Mouse (Mus musculus): ENCODE measurements at regions not wholly inside any gene's neighbourhood (a gene's known extent, or its start where the extent isn't known, plus 50 kb on each side); places are given as distances from the start of the nearest gene placed in this dataset.

DNA sequence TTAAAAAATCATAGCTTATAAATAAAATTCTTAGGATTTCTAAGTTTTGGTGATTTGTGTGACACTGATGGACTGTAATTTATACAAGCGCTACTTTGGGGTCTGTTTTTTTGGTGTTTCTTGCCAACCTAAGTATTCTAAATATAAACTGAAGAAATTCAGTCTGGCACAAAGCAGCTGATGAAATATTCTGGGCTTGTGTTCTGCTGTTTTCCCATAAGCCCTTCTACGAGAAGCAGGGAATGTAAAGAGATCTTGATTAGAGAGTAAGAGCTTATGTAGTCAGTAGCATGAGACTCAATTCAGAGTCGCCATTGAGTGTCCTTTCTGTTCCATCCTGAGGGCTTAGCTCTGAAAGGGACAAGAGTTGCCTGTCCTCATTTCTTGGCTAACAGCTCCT is 1046.9 kb downstream of the Car8 start:
- WGBS: 90% methylated on average over 3 of the region's 3 CpGs
- DNase-seq (ENCODE audit: low spot score, missing footprints) (peak; percentile 33), ATAC-seq (ENCODE audit: low FRiP score) (no peak)

DNA sequence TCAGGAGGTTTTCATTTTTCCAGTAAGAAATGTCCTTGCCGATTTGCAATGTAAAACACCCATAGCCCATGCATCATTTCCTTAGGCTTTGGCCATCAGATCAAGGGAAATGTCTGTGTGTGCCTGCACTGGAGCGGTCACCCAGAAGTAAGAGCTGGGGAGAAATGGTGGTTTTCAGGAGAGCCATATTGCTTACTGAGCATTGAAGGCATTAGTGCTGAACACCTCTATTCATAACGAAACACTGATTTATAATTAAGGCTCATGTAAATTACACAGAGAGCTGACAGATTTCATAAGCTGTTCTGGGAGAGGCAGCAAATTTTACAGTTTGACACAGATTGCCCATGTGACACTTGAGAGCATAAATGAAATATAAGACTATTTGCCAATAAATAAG is 1047.6 kb downstream of the Car8 start:
- Histone ChIP-seq H3K4me1 (ENCODE audit: control insufficient read depth, insufficient read depth, low read length) (no peaks in the 10 kb centered on the region), H3K27me3 (ENCODE audit: control insufficient read depth, insufficient read depth, low read length) (no peaks in the 10 kb centered on the region), H3K4me2 (no peak overlapping the region), H3K36me3 (ENCODE audit: control insufficient read depth, insufficient read depth, low read length) (no peaks in the 10 kb centered on the region), H3K4me3 (ENCODE audit: low read depth, low read length) (no peak overlapping the region), H3K9me3 (ENCODE audit: control insufficient read depth, low read length) (no peaks in the 10 kb centered on the region), H3K27ac (ENCODE audit: low read depth, low read length) (no peak overlapping the region), H3K9ac (ENCODE audit: low read length) (no peak overlapping the region)
- DNase-seq (ENCODE audit: low spot score, missing footprints) (peak; percentile 78), ATAC-seq (ENCODE audit: low FRiP score) (no peak)
- WGBS: 90% methylated on average over 3 of the region's 3 CpGs

More for the DNA sequence above, 1046.9 kb downstream of the Car8 start:
- Histone ChIP-seq H3K4me2 (no peak overlapping the region), H3K36me3 (ENCODE audit: control insufficient read depth, insufficient read depth, low read length) (no peaks in the 10 kb centered on the region), H3K9ac (ENCODE audit: low read length) (no peak overlapping the region), H3K27me3 (ENCODE audit: control insufficient read depth, insufficient read depth, low read length) (no peaks in the 10 kb centered on the region), H3K27ac (ENCODE audit: low read depth, low read length) (no peak overlapping the region), H3K9me3 (ENCODE audit: control insufficient read depth, low read length) (no peaks in the 10 kb centered on the region), H3K4me3 (ENCODE audit: low read depth, low read length) (no peak overlapping the region), H3K4me1 (ENCODE audit: control insufficient read depth, insufficient read depth, low read length) (no peaks in the 10 kb centered on the region)

DNA sequence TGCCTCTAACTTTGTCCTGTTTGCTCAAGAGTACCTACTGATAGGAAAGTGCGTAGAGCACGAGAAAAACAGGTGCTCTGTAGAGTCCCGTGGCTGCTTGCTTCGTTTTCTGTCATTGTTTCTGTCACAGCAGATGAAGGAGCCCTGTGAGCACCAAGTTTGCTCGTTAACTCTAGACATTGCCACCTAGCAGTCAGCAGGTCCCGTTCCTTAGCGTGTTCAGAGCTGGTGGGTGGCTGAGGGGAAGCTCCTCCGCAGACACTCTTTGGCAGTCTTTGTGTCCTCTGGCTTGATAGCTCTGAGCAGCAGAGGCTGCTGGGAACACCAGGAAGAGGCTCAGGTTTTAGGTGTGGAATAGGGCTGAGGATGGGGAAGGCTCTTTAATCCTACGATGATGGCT is 1063.8 kb downstream of the Car8 start:
- no peak for ATAC-seq (ENCODE audit: low FRiP score)

DNA sequence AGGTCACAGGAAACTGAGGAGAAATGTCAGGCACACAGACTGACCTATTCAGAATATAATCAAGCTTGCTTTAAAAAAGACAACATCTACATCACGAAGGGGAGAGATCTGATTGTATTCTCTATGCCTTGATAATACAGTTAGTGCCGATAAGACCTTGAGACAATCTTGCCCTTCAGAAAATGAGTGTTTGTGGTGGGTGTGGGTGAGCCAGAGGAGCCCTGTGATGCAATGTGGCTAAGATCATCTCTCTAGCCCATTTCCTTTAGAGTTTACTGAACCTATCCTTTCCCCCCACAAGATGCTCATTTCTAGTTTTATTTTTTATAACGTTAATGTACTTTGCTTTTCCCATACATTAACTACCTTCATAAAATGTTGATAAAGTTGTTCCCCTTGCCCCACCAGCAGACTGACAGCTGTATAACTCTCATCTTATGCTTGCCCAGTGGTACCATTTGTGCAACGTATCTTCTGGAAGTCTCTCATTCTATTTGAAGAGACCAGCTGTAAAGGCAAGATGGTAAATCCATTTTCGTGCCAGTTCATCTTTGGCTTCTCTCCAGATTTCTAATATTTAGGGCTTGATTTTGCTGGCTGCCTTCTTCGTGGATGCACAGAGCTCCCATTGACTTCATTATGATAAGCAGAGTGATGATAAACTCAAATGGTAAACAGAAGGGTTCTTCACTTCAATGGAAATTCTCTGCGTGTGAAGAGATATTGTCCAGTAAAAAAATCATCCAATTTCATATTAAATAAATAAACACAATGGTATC is 1066.1 kb downstream of the Car8 start:
- Histone ChIP-seq H3K36me3 (ENCODE audit: control insufficient read depth, insufficient read depth, low read length) (no peaks in the 10 kb centered on the region), H3K4me3 (ENCODE audit: low read depth, low read length) (no peak overlapping the region), H3K27ac (ENCODE audit: low read depth, low read length) (no peak overlapping the region), H3K27me3 (ENCODE audit: control insufficient read depth, insufficient read depth, low read length) (no peaks in the 10 kb centered on the region), H3K9me3 (ENCODE audit: control insufficient read depth, low read length) (no peaks in the 10 kb centered on the region), H3K9ac (ENCODE audit: low read length) (no peak overlapping the region), H3K4me2 (no peak overlapping the region), H3K4me1 (ENCODE audit: control insufficient read depth, insufficient read depth, low read length) (no peaks in the 10 kb centered on the region)
- no peak for DNase-seq (ENCODE audit: low spot score, missing footprints)
- ATAC-seq (ENCODE audit: low FRiP score): no peak
- WGBS: 91% methylated on average over 7 of the region's 7 CpGs

More for the DNA sequence above, 1063.8 kb downstream of the Car8 start:
- Histone ChIP-seq H3K9ac (ENCODE audit: low read length) (no peak overlapping the region), H3K4me1 (ENCODE audit: control insufficient read depth, insufficient read depth, low read length) (no peaks in the 10 kb centered on the region), H3K27ac (ENCODE audit: low read depth, low read length) (no peak overlapping the region), H3K4me2 (no peak overlapping the region), H3K4me3 (ENCODE audit: low read depth, low read length) (no peak overlapping the region), H3K27me3 (ENCODE audit: control insufficient read depth, insufficient read depth, low read length) (no peaks in the 10 kb centered on the region), H3K9me3 (ENCODE audit: control insufficient read depth, low read length) (no peaks in the 10 kb centered on the region), H3K36me3 (ENCODE audit: control insufficient read depth, insufficient read depth, low read length) (no peaks in the 10 kb centered on the region)
- DNase-seq (ENCODE audit: low spot score, missing footprints): no peak
- WGBS: 89% methylated on average over 9 of the region's 9 CpGs

DNA sequence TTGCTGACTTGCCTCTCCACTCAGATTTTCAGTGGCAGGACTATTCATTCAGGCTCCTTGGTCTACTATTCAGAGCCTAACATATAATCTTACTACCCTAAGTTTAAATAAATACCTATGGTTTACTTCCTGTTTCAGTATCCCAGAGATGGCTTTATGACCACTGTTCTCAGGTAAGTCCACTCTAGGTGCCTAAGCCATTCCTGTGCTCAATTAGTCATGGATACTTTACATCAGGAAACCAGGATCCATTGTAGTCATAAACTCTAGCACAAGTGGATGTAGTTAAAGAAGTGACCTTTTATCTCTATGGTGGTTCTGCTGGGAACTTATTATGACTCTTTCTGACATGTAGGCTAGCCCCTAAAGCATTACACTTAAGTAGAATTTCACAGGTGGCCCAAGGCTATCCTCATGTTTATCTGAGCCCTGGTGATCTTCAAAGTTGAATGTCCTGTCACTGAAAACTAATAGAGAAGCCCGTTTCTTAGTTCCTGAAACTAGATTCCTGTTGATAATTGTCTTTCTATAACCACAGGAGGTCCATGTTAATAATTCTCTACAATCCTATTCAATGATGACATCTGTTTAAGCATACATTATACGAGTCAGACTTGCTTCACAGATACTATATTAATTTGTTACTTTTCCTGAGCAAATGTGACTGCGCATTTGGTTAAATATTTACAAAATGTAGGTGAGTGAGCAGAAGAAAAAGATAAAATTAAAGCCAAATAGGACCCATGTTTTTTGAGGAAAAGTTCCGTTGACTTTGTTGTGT is 1067.0 kb downstream of the Car8 start:
- H3K4me2 ChIP-seq: no peak overlapping the region
- H3K4me1 ChIP-seq (ENCODE audit: control insufficient read depth, insufficient read depth, low read length): no peaks in the 10 kb centered on the region
- H3K9me3 ChIP-seq (ENCODE audit: control insufficient read depth, low read length): no peaks in the 10 kb centered on the region
- DNase-seq (ENCODE audit: low spot score, missing footprints) (no peak), ATAC-seq (ENCODE audit: low FRiP score) (no peak)
- no peak overlapping the region for H3K4me3 ChIP-seq (ENCODE audit: low read depth, low read length)
- WGBS: 83% methylated on average over 4 of the region's 4 CpGs
- no peaks in the 10 kb centered on the region for H3K36me3 ChIP-seq (ENCODE audit: control insufficient read depth, insufficient read depth, low read length)
- no peak overlapping the region for H3K9ac ChIP-seq (ENCODE audit: low read length)
- H3K27ac ChIP-seq (ENCODE audit: low read depth, low read length): no peak overlapping the region
- no peaks in the 10 kb centered on the region for H3K27me3 ChIP-seq (ENCODE audit: control insufficient read depth, insufficient read depth, low read length)

DNA sequence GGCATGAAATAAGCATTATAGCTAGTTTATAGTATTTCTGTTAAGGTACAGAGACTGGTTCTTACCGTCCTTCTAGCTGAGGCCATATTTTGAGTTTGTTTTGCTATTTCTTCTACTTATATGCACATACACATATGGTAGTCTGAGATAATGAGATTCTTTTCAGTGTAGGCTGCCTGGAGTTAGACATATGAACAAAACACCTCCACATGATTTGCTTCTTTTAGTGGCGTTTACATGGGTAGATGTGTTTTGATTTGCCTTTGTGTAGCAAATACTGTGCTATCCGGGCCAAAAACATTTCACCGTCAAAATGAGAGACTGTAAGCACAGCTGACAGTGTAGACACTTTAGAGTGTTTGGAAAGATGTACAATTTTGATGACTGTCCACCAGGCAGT is 1077.4 kb downstream of the Car8 start:
- no peaks in the 10 kb centered on the region for H3K27me3 ChIP-seq (ENCODE audit: control insufficient read depth, insufficient read depth, low read length)
- 93% methylated on average over 4 of the region's 4 CpGs for WGBS
- no peaks in the 10 kb centered on the region for H3K9me3 ChIP-seq (ENCODE audit: control insufficient read depth, low read length)
- no peak overlapping the region for H3K9ac ChIP-seq (ENCODE audit: low read length)
- H3K4me2 ChIP-seq: no peak overlapping the region
- H3K36me3 ChIP-seq (ENCODE audit: control insufficient read depth, insufficient read depth, low read length): no peaks in the 10 kb centered on the region
- H3K4me3 ChIP-seq (ENCODE audit: low read depth, low read length): no peak overlapping the region
- DNase-seq (ENCODE audit: low spot score, missing footprints) (peak; percentile 35), ATAC-seq (ENCODE audit: low FRiP score) (no peak)
- H3K27ac ChIP-seq (ENCODE audit: low read depth, low read length): no peak overlapping the region
- H3K4me1 ChIP-seq (ENCODE audit: control insufficient read depth, insufficient read depth, low read length): no peaks in the 10 kb centered on the region

DNA sequence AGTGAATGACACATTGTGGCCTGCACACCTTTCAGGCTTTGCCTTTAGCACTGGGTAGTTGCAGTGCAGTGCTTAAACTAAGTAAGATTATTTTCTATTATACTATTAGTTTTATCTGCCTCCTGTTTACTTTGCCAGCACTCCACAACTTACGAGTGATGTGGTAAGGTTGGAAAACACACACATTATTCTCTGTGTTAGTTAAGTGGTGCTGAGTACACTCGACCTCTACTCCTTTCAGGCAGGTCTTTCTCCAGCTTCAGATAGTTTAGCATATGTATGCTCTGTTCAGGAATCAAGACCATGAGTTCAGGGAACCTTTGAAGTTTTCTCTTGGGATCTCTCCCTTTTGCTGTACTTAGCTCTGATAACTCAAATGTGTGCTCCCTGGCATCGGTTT is 1081.0 kb downstream of the Car8 start:
- Histone ChIP-seq H3K27me3 (ENCODE audit: control insufficient read depth, insufficient read depth, low read length) (no peaks in the 10 kb centered on the region), H3K27ac (ENCODE audit: low read depth, low read length) (no peak overlapping the region), H3K4me3 (ENCODE audit: low read depth, low read length) (no peak overlapping the region), H3K4me1 (ENCODE audit: control insufficient read depth, insufficient read depth, low read length) (no peaks in the 10 kb centered on the region), H3K36me3 (ENCODE audit: control insufficient read depth, insufficient read depth, low read length) (no peaks in the 10 kb centered on the region), H3K9me3 (ENCODE audit: control insufficient read depth, low read length) (no peaks in the 10 kb centered on the region), H3K4me2 (no peak overlapping the region), H3K9ac (ENCODE audit: low read length) (no peak overlapping the region)
- DNase-seq (ENCODE audit: low spot score, missing footprints) (peak; percentile 17), ATAC-seq (ENCODE audit: low FRiP score) (no peak)
- WGBS: 72% methylated on average over 3 of the region's 3 CpGs

DNA sequence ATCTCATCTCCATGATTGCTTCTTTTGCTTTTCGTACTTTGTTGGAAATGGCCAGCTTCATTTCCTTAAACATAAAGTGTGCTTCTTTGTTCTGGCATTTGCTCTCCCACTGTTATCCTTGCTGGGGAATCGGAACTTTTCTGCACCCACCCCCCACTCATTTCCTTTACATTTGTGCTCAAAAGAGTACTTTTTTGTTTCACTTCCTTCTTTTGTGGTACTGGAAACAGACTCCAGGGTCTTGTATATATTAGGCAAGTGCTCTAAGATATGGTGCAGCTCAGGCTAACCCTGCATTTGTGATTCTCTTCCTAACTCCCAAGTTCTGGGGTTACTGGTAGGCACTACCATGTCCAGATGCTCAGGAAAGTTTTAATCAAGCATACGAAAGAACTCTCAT is 1084.6 kb downstream of the Car8 start:
- Histone ChIP-seq H3K27ac (ENCODE audit: low read depth, low read length) (no peak overlapping the region), H3K36me3 (ENCODE audit: control insufficient read depth, insufficient read depth, low read length) (no peaks in the 10 kb centered on the region), H3K9me3 (ENCODE audit: control insufficient read depth, low read length) (no peaks in the 10 kb centered on the region), H3K27me3 (ENCODE audit: control insufficient read depth, insufficient read depth, low read length) (no peaks in the 10 kb centered on the region), H3K4me1 (ENCODE audit: control insufficient read depth, insufficient read depth, low read length) (no peaks in the 10 kb centered on the region), H3K9ac (ENCODE audit: low read length) (no peak overlapping the region), H3K4me3 (ENCODE audit: low read depth, low read length) (no peak overlapping the region), H3K4me2 (no peak overlapping the region)
- WGBS: 58% methylated on average over 3 of the region's 3 CpGs
- no peak for ATAC-seq (ENCODE audit: low FRiP score)
- DNase-seq (ENCODE audit: low spot score, missing footprints): no peak

DNA sequence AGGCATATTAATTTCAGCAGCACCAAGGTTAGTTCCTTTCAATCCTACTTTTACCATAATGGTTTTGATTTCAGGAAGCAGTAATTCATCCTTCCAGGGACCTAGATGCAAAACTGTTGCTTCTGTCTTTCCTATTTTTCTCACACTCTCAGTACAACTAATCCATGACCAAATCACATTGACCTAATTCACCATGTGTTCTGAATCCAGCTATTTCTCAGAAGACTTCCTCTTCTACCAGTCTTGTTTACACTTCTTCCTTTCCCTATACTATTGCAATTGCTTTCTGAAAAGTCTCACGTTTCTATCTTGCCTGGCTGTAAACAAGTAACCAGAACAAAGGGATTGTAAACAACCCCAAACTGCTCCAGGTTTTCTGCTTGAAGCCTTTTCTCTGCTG is 1085.0 kb downstream of the Car8 start:
- Histone ChIP-seq H3K4me2 (no peak overlapping the region), H3K27me3 (ENCODE audit: control insufficient read depth, insufficient read depth, low read length) (no peaks in the 10 kb centered on the region), H3K27ac (ENCODE audit: low read depth, low read length) (no peak overlapping the region), H3K4me3 (ENCODE audit: low read depth, low read length) (no peak overlapping the region), H3K36me3 (ENCODE audit: control insufficient read depth, insufficient read depth, low read length) (no peaks in the 10 kb centered on the region), H3K4me1 (ENCODE audit: control insufficient read depth, insufficient read depth, low read length) (no peaks in the 10 kb centered on the region), H3K9me3 (ENCODE audit: control insufficient read depth, low read length) (no peaks in the 10 kb centered on the region), H3K9ac (ENCODE audit: low read length) (no peak overlapping the region)
- DNase-seq (ENCODE audit: low spot score, missing footprints) (no peak), ATAC-seq (ENCODE audit: low FRiP score) (no peak)
- WGBS: 21% methylated on average over 1 of the region's 1 CpGs

All from midbrain, embryonic 11.5 days (tissue).